Mouse (Mus musculus) liver, adult 2 months (tissue): ENCODE measurements around the gene Coa4.

Experiments
- CTCF ChIP-seq: fragments of 200-500 bp; IDR thresholded peaks from 2 replicates; pipeline ENCODE4 v1.5.1; 2011; ENCODE audit warnings: low read depth, low read length, control low read depth
- POLR2A ChIP-seq: fragments of 200-500 bp; IDR thresholded peaks from 2 replicates; pipeline ENCODE4 v1.6.1; 2011; ENCODE audit warnings: low read length, control low read depth; ENCODE audit not compliant: insufficient read depth; ENCODE audit errors: extremely low read depth

- TF ChIP-seq CTCF (no peak), POLR2A (no peak)
Measured at GRCm38 (mm10) chr7:100561861-100562587, 25.2 kb downstream of the Coa4 start.
